Mouse (Mus musculus) liver, embryonic 14.5 days (tissue): ENCODE data around the gene Vav1. TPM values are rescaled to one million over a fixed set of nuclear protein-coding genes. Genes with fewer than 3 reads are reported as not detected.

Experiments
- ATAC-seq: fragments of 200-750 bp; cut with Nextera tagmentation; 2 replicates; pipeline ENCODE4 v1.8.0; 2017; ENCODE audit warnings: moderate number of reproducible peaks, mild to moderate bottlenecking, moderate library complexity; ENCODE audit not compliant: insufficient read depth
- DNase-seq, 3 experiments: peaks; one replicate each; pipeline ENCODE4 v3.0.0-alpha.2; 2012 to 2013; ENCODE audit warnings: low read depth in 3 of 3, low spot score in 3 of 3
- H3K27ac ChIP-seq: fragments of 300-500 bp; sonication (generic); 2 replicates; pipeline ENCODE4 v1.5.1; 2014; ENCODE audit warnings: moderate library complexity, mild to moderate bottlenecking, control low read depth, inconsistent platforms
- H3K27me3 ChIP-seq: fragments of 300-500 bp; sonication (generic); 2 replicates; pipeline ENCODE4 v1.6.1; 2014; ENCODE audit warnings: mild to moderate bottlenecking, low read length, moderate library complexity; ENCODE audit not compliant: control insufficient read depth, insufficient read depth
- H3K36me3 ChIP-seq: fragments of 300-500 bp; sonication (generic); replicated peaks from 2 replicates; pipeline ENCODE4 v1.6.1; 2014; ENCODE audit warnings: low read depth; ENCODE audit not compliant: control insufficient read depth, insufficient read depth
- H3K4me1 ChIP-seq, 2 experiments: fragments of 200-500 bp in 1 of 2; fragments of 300-500 bp in 1 of 2; sonication (generic) in 1 of 2; replicated peaks; 2 replicates each; pipeline ENCODE4 v1.6.1; 2012 to 2014; ENCODE audit warnings: antibody characterized with exemption in 1 of 2, inconsistent platforms in 1 of 2, low read length in 1 of 2; ENCODE audit not compliant: control insufficient read depth in 2 of 2, insufficient read depth in 2 of 2
- H3K4me2 ChIP-seq: fragments of 300-500 bp; sonication (generic); 2 replicates; pipeline ENCODE4 v1.6.1; 2014; ENCODE audit warnings: low read depth, mild to moderate bottlenecking, control low read depth, moderate library complexity
- H3K4me3 ChIP-seq, 2 experiments: fragments of 200-500 bp in 1 of 2; fragments of 300-500 bp in 1 of 2; sonication (generic) in 1 of 2; 2 replicates each; pipeline ENCODE4 v1.5.1; 2012 to 2014; ENCODE audit warnings: low read depth in 2 of 2, low read length in 2 of 2, mild to moderate bottlenecking in 2 of 2, control low read depth in 1 of 2, inconsistent platforms in 1 of 2, moderate library complexity in 1 of 2; ENCODE audit not compliant: insufficient read depth in 1 of 2
- H3K9ac ChIP-seq: fragments of 300-500 bp; sonication (generic); replicated peaks from 2 replicates; pipeline ENCODE4 v1.6.1; 2014; ENCODE audit warnings: mild to moderate bottlenecking, control low read depth, moderate library complexity
- H3K9me3 ChIP-seq: fragments of 300-500 bp; sonication (generic); 2 replicates; pipeline ENCODE4 v1.6.1; 2016; ENCODE audit warnings: low read length, mixed read lengths; ENCODE audit not compliant: control insufficient read depth
- CTCF ChIP-seq: IDR thresholded peaks from 2 replicates; pipeline ENCODE4 v1.5.1; 2016; ENCODE audit warnings: antibody characterized with exemption, low read depth, control low read depth
- EP300 ChIP-seq: IDR thresholded peaks from 2 replicates; pipeline ENCODE4 v1.6.1; 2016; ENCODE audit warnings: antibody characterized with exemption, low read depth
- WGBS: fragments of 180-500 bp; shearing (Covaris S2); extraction: QIAGEN DNeasy Blood & Tissue Kit; methylation state at CpG from one replicate; pipeline ENCODE4 v1.1.7; 2014; ENCODE audit not compliant: insufficient replicate concordance; 5-methylcytosine and 5-hydroxymethylcytosine counted together
- polyA plus RNA-seq, 2 experiments: library from polyadenylated mRNA; depleted of rRNA in 1 of 2; stranded (reverse) in 1 of 2; unstranded in 1 of 2; fragments of >200 nt; fragmentation: Nextera tagmentation in 1 of 2; extraction: Ambion mirVana in 1 of 2; gene quantifications; 2 replicates each; pipeline versions ENCODE4 v1.2.1 to v1.2.3; 2012 to 2014

The Vav1 gene
- polyA plus RNA-seq, 2 experiments = 6.9 to 11.0 TPM

DNA sequence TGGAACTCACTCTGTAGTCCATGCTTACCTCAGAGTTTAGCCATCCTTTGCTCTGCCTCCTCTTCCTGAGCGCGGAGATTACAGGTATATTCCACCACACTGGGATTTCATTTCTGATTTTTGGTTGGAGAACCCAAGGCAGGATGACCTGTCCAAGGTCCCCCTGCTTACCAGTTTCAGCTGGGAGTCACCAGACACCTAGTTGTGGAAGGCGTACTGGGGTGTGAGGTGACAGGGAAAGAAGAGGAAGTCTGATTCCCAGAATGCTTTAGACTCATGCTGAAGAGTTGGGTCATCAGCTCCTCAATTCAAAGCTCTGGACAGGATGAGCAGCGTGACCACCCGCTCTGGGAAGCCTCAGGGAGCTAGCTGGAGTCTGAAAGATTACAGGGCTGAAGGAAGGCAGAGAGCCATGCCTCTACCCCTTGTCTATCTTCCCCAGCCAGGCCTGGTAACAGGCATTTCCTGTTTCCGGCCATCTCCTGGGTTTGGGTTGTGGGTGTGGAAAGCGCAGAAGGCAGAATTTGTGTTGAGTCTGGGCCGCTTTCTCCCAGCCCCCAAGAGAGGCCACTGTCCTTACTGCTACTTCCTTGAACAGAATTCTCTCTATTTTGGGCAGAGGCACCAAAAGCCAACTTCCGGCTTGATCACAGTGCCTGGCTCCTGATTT lies 11.2 kb downstream of the Vav1 start:
- WGBS = 18% methylated on average over 9 of the region's 9 CpGs
- Histone ChIP-seq H3K9me3 (no peaks in the 10 kb centered on the region), H3K4me2 (no peak overlapping the region; the same call in 1 of the 2 replicates), H3K27me3 (no peaks in the 10 kb centered on the region), H3K27ac (no peak overlapping the region), H3K4me3 (no peak overlapping the region), H3K36me3 (no peaks in the 10 kb centered on the region), H3K4me1 (peaks cover 0 to 9% of the 10 kb centered on the region in 2 experiments; a peak in 2 of 4 replicates), H3K9ac (no peak overlapping the region)
- ATAC-seq (peak; percentile 74), DNase-seq (peak in 2 of 3 experiments; percentile 26 to 33)
- TF ChIP-seq CTCF = no peak
- 0 out of 2 replicates have a peak, but pooled peaks have one; percentile 17 for TF ChIP-seq EP300

- peak overlapping the region; percentile 1; the same call in 1 of the 2 replicates for H3K4me2 ChIP-seq
Observed at GRCm38 (mm10) chr17:57290671-57291055, 11.8 kb downstream of the Vav1 start.

GRCm38 (mm10) chr17:57292302-57292701 lies 13.4 kb downstream of the Vav1 start:
- no peak overlapping the region for H3K4me3 ChIP-seq
- H3K9me3 ChIP-seq = no peaks in the 10 kb centered on the region
- ATAC-seq = no peak
- H3K9ac ChIP-seq = no peak overlapping the region
- no peak for TF ChIP-seq CTCF
- H3K4me2 ChIP-seq = no peak overlapping the region
- no peak for DNase-seq
- peaks cover 0 to 5% of the 10 kb centered on the region in 2 experiments; a peak in 1 of 4 replicates for H3K4me1 ChIP-seq
- WGBS = 68% methylated on average over 2 of the region's 2 CpGs
- no peaks in the 10 kb centered on the region for H3K27me3 ChIP-seq
- no peak overlapping the region for H3K27ac ChIP-seq
- no peaks in the 10 kb centered on the region for H3K36me3 ChIP-seq

More at GRCm38 (mm10) chr17:57290671-57291055, 11.8 kb downstream of the Vav1 start:
- peak in 1 of 3 experiments; percentile 38 for DNase-seq
- Histone ChIP-seq H3K4me1 (peaks cover 0 to 9% of the 10 kb centered on the region in 2 experiments; a peak in 2 of 4 replicates), H3K9ac (no peak overlapping the region), H3K4me3 (no peak overlapping the region), H3K9me3 (no peaks in the 10 kb centered on the region), H3K27me3 (no peaks in the 10 kb centered on the region), H3K27ac (no peak overlapping the region), H3K36me3 (no peaks in the 10 kb centered on the region)
- ATAC-seq = peak; percentile 34
- WGBS = 14% methylated on average over 7 of the region's 7 CpGs
- TF ChIP-seq CTCF = no peak
- TF ChIP-seq EP300 = no peak

- TF ChIP-seq EP300 = no peak
- no peak for TF ChIP-seq CTCF
- 82% methylated on average over 9 of the region's 9 CpGs for whole genome bisulfite sequencing
- H3K4me2 ChIP-seq = no peak overlapping the region
- H3K4me1 ChIP-seq = peaks cover 0 to 4% of the 10 kb centered on the region in 2 experiments; a peak in 1 of 4 replicates
- no peaks in the 10 kb centered on the region for H3K36me3 ChIP-seq
- H3K9me3 ChIP-seq = no peaks in the 10 kb centered on the region
- DNase-seq (no peak), ATAC-seq (no peak)
- no peak overlapping the region for H3K9ac ChIP-seq
- no peaks in the 10 kb centered on the region for H3K27me3 ChIP-seq
- H3K4me3 ChIP-seq = no peak overlapping the region
- H3K27ac ChIP-seq = no peak overlapping the region
Observed at GRCm38 (mm10) chr17:57292968-57293367, 14.1 kb downstream of the Vav1 start.

DNA sequence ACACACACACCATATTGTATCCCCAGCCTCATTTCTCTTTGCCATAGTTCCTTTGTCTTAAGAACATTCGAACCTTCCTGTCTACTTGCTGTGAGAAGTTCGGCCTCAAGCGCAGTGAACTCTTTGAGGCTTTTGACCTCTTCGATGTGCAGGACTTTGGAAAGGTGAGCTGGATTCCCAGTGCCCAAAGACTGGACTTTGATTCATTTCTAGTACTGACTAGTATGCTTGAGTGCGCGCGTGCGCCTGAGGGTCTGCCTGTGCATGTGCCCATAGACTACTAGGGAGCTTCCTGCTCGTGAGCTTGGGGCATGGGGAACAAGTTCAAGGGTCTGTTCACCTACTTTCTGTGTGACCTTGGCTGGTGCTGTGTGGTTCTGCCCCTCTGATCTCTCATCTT lies 17.0 kb downstream of the Vav1 start:
- H3K27me3 ChIP-seq = no peaks in the 10 kb centered on the region
- ATAC-seq (no peak), DNase-seq (no peak)
- H3K4me1 ChIP-seq = no peaks in the 10 kb centered on the region
- H3K4me2 ChIP-seq = no peak overlapping the region
- no peaks in the 10 kb centered on the region for H3K36me3 ChIP-seq
- H3K9me3 ChIP-seq = no peaks in the 10 kb centered on the region
- no peak overlapping the region for H3K9ac ChIP-seq
- 80% methylated on average over 9 of the region's 9 CpGs for WGBS
- TF ChIP-seq CTCF = no peak
- no peak for TF ChIP-seq EP300
- H3K4me3 ChIP-seq = no peak overlapping the region
- no peak overlapping the region for H3K27ac ChIP-seq
